Mouse (Mus musculus): ENCODE data around the gene Gm11361.

GRCm38 (mm10) chr13:28297098-28297497 lies 39.8 kb downstream of the Gm11361 start:
- TF ChIP-seq HCFC1 (IDR thresholded peaks at IDR 0.05; ENCODE audit: borderline replicate concordance, insufficient read depth, low read length) = no peak
- no peak for TF ChIP-seq CHD2 (IDR thresholded peaks at IDR 0.05; ENCODE audit: low read depth, low read length)
